ENCODE assay signal across 12 mouse cellular contexts in genomic region chr16:29993111-29993510, GRCm38 (mm10).
"Had no signal": no experiment of that assay in that cellular context is flagged by ENCODE, and none has a peak within 500 bp of the region (broad histone marks: within the 10 kb centered on the region; RNA-seq: fewer than 3 reads in every experiment).

No protein-coding gene starts in this region.

- H3K4me2 ChIP-seq: limb, embryonic 15.5 days; liver, embryonic 12.5 days; lung, embryonic 14.5 days had no signal

- H3K4me3 ChIP-seq: layer of hippocampus, adult 2 months; limb, embryonic 15.5 days; liver, embryonic 12.5 days; midbrain, embryonic 10.5 days had no signal

- ATAC-seq: liver, embryonic 12.5 days had no signal

- H3K36me3 ChIP-seq: limb, embryonic 15.5 days; liver, embryonic 12.5 days; midbrain, embryonic 10.5 days had no signal

- H3K27ac ChIP-seq: layer of hippocampus, adult 2 months; liver, embryonic 12.5 days; macrophage; midbrain, embryonic 10.5 days had no signal

- H3K9me3 ChIP-seq: limb, embryonic 15.5 days; liver, embryonic 12.5 days; midbrain, embryonic 10.5 days had no signal

- H3K9ac ChIP-seq: limb, embryonic 15.5 days; liver, embryonic 12.5 days; lung, embryonic 14.5 days had no signal

- DNase-seq: kidney, postnatal 10 days; kidney, postnatal 4 days; lung, embryonic 14.5 days; lung, postnatal 10 days; midbrain, embryonic 14.5 days; thymus, adult 18-20 months; thymus, postnatal 14 days had no signal

- H3K27me3 ChIP-seq: limb, embryonic 15.5 days had no signal
